Mouse (Mus musculus) spleen, adult 12 weeks (tissue): Measurements from ENCODE around the gene Foxm1.
"Not testable (repeated sequence)": the region's sequence is repeated elsewhere in the genome, so short reads cannot be mapped to it uniquely, and the experiment has no call there.

Experiments used
- DNase-seq: peaks from one replicate; pipeline ENCODE4 v3.0.0; 2022; ENCODE audit warnings: low spot score

Gene Foxm1

DNA sequence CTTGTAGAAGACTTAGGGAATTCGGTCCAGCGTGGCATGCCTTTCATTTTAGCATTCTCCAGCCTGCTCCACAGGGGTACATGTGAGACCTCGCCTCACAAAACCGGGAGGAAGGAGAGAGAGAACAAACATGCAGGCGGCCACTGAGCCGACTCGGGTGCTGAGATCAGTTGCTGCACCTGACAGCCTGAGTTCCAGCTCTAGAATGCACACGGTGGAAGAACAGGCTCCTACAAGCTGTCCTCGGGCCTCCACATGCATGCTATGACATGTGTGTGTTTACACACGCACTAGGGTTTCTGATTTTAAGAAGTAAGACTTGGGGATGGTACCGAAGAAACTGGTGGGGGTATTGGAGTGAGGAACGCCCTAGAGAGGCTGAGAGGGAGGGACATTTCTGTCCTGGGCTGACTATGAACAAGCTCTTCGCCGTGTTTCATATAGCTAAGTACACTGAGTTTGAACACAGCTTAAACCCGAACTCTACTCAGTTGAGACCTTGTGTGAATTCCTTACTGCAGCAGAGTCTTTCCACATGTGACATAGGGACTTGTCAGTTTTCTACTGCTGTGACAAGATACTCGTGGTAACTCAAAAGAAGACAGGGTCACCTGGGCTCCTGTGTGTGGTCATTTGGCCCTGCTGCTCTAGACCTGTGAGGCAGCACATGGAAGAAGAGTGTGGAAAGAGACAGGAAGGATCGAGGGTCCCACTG lies 13.8 kb downstream of the Foxm1 start:
- no peak for DNase-seq

DNA sequence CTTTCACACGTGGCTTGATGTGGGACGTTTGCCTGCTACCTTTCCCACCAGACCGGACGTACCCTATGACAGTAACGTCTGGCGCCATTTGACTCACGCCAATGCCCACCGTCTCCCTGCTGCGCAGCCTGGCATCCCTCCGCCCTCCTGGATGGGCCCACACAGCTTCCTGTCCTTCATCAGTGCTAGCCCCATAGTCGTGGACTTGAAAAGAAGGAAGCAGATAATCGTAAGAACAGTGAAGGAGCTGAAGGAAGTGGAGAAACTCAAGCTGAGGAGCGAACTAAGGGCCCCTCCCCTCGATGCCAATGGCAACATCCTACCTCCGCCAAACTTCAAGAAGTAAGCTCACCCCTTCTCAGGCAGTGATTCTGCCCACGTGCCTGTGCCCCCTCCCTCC lies 16.9 kb downstream of the Foxm1 start:
- no peak for DNase-seq

DNA sequence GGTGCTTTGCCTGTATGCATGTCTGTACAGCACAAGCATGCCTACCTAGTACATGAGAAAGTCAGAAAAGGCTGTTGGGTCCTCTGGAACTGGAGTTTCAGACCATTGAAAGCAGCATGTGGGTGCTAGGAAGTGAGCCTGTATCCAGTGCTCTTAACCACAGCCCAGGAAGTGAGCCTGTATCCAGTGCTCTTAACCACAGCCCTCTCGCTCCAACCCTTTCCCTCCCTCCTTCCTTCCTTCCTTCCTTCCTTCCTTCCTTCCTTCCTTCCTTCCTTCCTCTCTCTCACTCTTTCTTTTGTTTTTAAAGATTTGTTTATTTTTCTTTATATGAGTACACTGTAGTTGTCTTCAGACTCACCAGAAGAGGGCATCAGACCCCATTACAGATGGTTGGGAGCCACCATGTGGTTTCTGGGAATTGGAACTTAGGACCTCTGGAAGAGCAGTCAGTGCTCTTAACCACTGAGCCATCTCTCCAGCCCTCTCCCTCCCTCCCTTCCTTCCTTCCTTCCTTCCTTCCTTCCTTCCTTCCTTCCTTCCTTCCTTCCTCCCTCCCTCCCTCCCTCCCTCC lies 17.9 kb downstream of the Foxm1 start:
- DNase-seq = not testable (repeated sequence)

DNA sequence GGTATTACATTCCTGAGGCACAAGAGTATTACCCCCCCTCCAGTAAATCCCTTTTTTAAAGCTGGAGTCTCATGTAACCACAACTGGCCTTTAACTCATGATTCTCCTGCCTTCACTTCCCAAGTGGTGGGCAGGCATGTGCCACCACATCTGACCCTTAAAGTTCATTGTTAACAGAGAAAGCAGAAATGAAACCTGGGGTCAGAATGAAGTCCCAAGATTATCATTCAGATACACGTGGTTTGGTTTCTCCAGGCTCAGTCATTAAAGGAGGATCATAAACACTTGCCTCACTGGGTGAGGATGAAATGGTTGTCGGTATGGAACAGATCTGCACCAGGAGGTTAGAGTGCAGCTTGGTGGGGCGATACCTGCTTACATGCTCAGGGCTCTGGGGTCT lies 18.5 kb downstream of the Foxm1 start:
- no peak for DNase-seq

DNA sequence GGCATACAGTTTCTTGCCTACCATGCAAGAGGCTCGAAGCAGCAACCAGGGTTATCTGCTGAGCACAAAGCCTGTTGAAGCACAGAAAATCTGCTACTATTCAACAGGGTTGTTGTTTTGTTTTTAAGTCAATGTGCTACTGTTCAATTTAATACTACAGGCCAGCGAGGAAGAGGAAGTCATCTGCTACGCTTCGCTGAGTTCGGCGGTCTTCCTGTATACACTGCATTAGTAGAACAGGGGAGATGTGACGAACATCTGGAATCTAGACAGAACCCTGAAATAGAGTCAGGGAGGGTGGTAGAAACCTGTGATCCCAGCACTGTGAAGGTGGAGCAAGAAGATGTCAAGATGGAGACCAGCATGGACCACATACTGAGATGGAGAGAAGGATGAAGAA lies 21.0 kb downstream of the Foxm1 start:
- peak; percentile 18 for DNase-seq

DNA sequence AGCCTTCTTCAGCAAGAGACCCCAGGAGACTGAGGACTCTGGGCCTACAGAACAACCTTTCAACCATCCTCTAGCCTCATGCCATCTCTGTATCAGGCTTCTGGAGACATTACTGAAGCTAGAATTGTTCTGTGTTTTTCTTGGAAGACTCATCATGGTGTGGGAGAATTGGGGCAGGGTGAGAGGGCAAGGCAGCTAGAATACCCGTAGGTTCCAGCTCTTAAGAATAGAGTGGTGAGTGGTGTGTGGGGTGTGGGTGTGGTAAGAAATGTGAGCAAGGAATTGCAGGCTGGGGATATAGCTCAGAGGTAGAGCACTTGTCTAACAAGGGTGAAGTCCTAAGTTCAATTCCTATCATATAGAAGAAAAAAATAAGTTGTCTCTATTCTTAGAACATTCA lies 22.3 kb downstream of the Foxm1 start:
- no peak for DNase-seq

DNA sequence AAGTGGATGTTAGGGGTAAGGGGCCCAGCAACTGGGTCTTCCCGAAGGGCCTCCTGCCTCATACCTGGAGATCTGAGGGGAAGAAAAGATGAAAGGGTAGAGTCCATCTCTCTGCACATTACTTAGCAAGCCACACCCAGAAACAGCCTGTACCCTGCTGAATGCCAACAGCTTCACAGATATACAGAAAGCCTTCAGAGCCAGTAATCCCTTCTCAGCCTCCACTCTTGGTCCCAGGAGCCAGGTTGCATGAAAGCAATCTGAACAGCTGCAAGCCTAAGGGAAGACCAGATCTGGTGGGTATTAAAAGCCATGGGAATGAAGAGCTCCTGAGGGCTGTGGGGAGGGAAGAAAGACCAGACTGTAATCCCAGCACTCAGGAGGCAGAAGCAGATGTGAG lies 26.4 kb downstream of the Foxm1 start:
- DNase-seq = no peak

DNA sequence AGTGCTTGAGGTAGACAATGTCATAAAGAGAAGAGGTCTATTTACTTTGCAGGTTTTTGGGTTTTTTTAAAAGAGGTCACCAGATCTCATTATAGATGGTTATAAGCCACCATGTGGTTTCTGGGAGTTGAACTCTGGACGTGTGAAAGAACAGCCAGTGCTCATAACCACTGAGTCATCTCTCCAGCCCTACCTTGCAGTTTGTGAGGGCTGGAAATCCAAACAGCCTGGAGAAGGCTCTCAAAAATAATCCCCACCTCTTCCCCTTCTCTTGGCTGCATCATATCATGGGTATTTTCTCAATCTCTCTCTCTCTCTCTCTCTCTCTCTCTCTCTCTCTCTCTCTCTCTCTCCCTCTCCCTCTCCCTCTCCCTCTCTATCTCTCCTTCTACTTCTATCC lies 27.9 kb downstream of the Foxm1 start:
- no peak for DNase-seq

DNA sequence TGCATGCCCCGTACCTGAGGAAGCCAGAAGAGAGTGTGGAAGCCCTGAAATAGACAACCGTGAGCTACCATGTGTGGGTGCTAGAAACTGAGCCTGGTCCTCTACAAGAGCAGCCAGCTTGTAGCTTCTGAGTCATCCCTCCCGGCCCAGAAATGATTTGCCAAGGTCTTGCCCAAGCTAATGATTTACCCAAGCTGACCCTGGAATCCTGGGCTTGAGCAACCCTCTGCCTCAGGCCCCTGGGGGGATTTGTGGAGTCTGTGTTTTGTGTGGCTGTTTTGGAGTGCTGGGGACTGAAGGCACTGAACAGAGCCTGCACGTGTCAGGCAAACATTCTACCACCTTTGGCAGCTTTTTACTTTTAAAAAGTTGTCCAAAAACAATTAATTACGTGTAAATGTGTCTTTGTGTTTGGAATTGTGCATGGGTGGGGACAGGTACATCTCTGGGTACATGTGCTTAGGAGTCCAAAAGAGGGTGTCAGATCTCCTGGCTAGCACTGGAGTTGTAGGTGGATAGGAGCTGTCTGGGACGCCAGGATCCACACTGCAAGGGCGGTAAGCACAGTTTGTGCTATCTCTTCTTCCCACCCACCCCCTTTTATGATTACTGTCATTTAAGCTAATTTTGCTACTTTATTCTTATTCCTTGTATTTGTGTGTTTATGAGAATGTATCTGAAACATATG lies 35.0 kb downstream of the Foxm1 start:
- no peak for DNase-seq

DNA sequence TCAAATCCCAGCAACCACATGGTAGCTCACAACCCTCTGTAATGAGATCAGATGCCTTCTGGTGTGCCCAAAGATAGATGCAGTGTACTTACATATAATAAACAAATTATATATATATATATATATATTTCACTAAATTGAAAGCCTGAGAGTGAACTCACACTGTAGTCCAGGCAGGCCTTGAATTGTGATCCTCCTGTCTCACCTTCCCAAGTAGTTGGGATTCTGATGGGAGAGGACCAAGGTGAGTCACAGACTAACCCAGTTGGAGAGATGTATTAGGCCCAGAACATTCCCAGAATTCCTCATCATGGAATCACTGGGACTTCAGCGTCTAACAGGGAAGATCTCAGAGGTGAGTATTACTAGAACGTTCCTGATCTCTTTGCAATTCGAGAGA lies 36.2 kb downstream of the Foxm1 start, which contains the start of gene Nrip2:
Gene Nrip2 (plus strand): TSS at position 301 of the 400 bp plus-strand sequence.
- DNase-seq = no peak

DNA sequence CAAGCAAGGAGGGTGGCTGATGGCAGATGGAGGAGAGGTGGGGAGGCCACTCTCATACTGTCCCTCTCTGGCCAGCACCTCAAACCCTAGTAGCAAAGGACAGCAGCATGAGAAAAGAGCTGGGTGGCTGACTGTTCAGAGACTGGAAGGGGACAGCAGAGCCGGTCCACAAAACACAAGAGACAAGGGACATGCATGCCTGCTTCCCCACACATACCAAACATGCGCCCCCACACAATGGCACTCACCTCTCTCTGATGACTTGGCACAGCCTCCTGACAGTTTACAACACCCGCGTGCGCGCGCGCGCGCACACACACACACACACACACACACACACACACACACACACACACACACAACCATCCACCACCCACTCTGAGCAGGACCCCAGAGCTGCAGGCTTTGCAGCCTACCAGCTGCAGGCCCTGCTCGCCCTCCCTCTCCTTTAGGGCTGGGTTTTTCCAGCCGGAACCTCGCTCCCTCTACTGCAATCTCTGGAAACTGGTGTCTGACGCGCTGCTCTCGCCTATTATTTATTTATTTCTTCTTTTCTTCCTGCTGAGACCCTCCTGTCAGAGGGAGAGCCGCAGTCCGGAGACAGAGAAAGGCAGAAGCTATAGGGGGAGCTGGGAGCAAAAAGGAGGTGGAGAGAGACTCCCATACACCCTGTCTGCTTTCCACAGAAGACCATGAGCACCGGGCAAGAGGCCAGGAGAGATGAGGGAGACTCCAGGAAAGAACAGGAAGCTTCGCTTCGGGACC lies 36.8 kb downstream of the Foxm1 start:
- DNase-seq = no peak

DNA sequence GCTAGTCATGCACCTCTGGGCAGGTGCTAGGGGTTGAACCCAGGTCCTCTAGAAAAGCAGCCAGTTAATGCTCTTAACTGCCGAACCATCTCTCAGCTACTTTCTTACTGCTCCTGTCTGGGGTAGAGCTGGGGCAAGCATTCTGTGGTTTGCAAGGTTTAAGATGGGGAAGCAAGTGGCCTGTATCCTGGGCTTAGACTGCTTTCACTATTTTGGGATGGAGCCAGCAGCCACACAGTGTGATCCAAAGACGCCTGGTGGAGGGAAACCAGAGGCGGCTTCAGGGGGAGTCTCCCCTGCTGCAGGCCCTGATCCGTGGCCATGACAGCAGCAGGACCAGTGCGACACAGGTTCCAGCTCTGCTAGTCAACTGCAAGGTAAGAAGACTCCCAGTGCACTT lies 41.9 kb downstream of the Foxm1 start:
- no peak for DNase-seq

DNA sequence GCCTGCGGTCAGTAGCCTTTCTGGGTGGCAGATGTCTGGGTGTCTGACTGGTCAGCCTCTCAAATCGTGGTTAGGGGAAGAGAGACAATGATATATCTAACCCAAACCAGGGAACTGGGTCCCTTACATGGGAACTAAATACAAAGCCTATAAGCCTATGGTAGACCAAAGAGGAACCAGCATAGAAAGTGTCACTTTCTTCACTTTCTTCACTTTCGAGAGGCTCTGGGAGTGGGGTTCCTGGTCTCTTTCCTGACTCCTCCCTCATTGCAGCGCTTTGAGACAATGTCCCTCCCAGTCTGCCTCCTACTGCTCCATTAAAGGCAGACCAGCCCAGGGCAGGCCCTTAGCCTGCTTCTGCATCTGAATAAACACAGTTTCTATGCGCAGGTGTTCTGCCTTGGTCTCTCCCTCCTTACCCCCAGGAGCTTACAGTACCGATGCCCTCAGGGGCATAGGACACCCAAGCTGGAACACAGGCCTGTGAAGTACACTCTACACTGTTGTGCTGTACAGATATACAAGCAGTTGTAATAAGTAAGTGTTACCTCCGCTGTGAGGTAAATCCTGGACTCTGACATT lies 45.9 kb downstream of the Foxm1 start:
- DNase-seq = no peak

DNA sequence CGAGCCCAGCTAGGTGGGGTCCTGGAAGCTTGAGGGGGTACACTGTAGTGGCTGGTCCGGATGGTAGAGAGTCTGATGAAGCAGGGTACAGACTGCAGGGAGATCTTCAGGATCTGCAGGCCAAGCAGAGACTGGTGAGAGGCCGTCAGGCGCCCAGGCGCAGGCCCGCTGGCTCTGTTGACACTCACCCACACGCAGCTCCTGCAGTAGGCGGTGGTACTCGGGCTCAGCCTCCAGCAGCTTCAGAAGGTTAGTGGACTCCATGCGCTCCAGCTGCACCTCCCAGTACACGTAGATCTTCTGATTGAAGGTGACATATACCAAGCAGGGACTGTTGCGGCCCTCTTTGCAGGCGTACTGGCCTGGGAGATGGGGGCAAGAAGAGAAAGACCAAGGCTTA lies 47.5 kb downstream of the Foxm1 start:
- no peak for DNase-seq

DNA sequence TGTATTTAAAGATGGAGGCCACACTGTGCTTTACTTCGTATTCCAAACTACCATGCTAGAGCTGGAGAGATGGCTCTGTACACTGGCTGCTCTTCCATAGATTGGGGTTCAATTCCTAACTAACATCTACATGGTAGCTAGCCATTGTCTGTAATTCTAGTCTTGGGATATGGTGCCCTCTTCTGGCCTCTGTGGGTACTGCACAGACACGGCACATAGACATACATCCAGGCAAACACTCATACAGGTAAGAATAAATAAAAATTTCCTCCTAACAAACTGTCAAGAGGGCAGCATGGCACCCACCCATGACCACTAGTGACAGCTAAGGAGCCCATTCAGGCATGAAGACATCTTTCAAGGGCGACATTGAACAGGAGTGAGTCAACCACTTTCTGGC lies 48.3 kb downstream of the Foxm1 start:
- peak; percentile 65 for DNase-seq

DNA sequence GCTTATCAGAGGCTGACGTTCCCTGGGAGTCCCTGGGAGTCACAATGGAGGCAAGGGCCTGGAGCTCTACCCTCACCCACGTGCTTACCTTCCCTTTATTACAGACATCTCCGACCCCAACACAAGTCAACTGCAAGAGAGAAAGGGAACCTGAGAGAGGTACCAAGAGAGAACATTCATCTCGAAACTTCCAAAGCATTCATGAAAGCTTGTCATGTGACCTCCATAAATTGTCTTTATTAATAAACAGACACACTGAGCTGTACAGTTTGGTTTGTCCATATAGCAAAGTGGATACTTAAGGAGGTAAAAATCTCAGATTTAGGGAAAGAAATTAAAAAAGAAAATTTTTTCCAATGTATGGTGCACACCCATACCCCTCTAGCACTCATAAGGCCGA lies 53.4 kb downstream of the Foxm1 start:
- DNase-seq = no peak

DNA sequence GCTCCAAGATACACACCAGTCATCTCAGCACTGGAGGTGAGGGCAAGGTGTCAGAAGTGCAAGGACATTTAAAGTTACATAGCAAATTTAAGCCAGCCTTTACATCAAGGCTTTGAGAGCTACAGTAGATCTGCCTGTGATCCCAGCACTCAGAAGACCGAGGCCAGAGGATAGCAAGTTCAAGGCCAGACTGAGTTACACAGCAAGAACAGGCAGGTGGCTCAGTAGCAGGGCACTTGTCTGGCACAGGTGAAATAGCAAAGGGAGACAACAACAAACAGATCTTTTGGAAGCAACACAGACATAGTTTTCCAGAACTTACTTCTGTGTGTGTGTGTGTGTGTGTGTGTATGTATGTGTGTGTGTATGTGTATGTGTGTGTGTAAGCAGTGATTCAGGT lies 55.3 kb downstream of the Foxm1 start:
- no peak for DNase-seq

DNA sequence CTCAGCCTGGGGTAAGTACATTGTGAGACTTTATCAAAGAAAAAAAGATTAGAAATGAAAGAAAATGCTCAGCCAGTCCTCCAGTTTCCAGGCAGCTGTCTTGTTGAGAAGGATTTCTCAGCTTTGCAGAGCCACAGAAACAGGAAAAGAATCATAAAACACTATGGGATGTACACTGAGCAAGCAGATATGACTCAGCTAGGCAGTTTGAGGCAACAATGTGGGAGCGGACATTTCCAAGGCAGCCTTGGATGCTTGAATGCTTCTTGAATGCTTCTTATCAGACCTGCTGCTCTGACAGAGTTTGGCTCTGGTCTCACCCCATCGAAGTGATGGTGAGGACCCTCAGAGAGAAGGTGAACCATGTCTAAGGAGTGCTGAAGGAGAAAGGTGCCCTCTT lies 58.3 kb downstream of the Foxm1 start:
- DNase-seq = no peak

DNA sequence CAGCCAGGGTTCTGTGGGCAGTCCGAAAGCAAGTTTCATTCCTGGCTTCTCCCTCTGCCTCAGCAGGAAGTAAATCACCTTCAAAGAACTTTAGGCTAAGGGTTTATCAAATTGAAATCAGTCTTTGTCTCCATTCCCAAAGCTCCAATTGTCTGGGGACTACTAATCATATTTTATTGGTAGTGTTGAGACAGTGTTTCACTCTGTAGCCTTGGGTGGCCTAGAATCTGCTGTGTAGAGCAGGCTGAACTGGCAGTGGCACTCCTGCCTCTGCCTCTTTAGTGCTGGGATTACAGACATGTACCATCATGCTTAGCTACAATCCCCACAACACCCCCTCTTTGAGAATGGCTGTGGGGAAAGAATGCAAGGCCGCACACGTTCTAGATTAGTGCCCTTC lies 58.7 kb downstream of the Foxm1 start:
- DNase-seq = no peak

DNA sequence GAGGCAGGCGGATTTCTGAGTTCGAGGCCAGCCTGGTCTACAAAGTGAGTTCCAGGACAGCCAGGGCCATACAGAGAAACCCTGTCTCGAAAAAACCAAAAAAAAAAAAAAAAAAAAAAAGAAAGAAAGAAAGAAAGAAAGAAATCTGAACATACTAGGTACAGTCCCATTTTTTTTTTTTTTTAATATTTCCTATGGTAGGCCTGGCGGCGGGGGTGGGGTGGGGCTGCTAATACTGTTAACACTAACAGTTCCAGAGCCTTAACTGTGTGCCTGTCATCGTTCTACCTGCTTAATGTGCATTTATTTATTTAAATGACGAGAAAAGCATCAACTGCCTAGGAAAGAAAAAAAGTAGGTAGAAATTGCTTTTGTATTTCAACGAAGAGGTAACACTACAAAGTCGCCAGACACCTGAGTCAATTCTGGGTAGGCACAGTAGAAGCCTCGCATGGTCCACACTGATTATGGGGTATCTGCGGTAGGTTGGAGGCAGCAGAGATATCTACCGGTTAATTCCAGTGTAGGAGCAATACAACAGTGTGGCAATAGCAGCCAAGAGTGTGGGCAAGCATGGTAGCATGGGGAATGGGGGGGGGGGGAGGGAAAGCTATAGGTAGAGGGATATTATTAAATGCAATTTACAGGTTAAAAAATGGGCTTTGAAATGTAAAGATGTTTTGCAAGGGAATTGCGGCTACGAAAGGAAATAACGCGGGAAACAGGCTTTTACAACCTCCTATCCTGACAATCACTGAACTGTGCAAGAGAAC lies 60.9 kb downstream of the Foxm1 start:
- DNase-seq = no peak

DNA sequence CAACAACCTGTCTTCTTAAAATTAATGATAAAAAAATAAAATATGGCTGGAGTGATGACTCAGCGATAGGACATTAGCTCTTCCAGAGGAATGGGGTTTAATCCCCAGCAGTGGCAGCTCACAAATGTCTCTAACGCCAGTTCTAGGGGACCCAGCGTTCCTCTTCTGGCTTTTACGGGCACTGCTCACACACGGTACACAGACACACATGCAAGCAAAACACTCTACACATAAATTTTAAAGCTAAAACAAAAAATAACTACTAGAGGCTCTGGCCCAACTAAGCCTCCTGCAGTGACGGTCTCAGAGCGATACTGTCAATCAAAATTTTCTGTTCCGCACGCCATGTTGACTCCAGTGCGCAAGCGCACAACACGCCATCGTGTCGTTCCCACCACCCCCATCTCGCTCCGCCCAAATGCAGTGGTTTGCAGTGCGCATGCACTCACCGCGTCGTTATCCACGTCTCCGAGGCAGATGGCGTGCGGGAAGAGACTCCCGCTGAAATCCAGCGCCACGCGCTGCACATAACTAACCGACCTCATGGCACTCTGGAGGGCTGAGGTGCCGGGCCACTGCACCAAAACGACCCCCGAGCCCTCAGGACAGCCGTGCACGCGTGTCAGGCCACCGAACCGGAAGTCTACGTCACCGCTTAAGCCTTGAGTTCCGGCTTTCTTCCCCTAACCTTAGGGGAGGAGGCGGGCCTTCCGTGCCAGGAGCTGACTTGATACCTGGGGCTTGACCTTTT lies 61.7 kb downstream of the Foxm1 start, which contains the start of gene Itfg2:
Gene Itfg2 (minus strand): TSS at position 663 of the 751 bp plus-strand sequence.
- DNase-seq = peak; percentile 96
